Mouse (Mus musculus) T-helper 1 cell (primary cell): Measurements from ENCODE around the gene Gm10666.
"Not testable (repeated sequence)": the region's sequence is repeated elsewhere in the genome, so short reads cannot be mapped to it uniquely, and the experiment has no call there.

Experiments
- in situ Hi-C: fragments of 300-600 bp; cut with MboI, MseI; formaldehyde crosslinking; loops from one replicate; pipeline ENCODE4 v1.15.1; 2025; ENCODE audit warnings: high pct_unique_total_duplicates

Gm10666 gene

DNA sequence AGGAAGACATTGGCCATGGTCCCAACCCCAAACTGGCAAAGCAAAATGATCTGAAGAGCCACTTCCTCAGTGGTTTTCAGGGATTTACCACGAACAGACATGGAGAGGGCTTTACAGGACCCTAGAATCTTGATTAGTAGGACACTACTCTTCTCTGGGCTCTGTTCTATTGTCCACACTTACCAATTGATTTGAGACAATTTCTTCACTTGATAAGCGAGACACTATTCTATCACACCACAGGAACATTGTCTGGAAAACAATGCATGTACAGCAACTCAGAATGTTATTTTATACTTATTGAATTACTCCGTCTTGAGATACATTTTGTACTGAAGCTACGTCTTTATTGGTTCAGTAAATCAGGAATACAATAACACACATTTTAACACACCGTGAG is at the start of gene Gm10666:
Gene Gm10666 (minus strand): TSS at position 101 of the 400 bp plus-strand sequence.
- in situ Hi-C loops: loop anchor here (5.0 to 25.0 kb wide), 2 partner anchors 1322 to 1997 kb away; partner anchors contain the start of genes Vmn1r114 and Vmn1r93

DNA sequence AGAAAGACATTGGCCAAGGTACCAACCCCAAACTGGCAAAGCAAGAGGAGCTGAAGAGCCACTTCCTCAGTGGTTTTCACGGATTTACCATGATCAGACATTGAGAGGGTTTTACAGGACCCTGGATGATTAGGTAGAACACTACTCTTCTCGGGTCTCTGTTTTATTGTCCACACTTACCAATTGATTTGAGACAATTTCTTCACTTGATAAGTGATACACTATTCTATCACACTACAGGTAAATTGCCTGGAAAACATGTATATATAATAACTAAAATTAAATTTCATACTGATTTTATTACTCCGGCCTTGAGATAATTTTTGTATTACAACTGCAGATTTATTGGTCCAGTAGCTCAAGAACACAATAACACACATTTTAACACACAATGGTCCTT is 29.4 kb upstream of the Gm10666 start, which contains the start of gene Vmn1r142:
Gene Vmn1r142 (minus strand): TSS at position 101 of the 400 bp plus-strand sequence.
- in situ Hi-C loops: not testable (repeated sequence)

DNA sequence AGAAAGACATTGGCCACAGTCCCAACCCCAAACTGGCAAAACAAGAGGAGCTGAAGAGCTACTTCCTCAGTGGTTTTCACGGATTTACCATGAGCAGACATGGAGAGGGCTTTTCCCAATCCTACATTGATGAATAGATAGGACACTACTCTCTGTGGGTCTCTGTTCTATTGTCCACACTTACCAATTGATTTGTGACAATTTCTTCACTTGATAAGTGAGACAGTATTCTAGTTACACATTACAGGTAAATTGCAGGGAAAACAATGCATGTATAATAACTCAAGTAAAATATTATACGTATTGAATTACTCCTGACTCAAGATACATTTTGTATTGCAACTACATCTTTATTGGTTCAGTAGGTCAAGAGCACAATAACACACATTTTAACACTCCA is 16.4 kb downstream of the Gm10666 start, which contains the start of gene Gm16451:
Gene Gm16451 (minus strand): TSS at position 101 of the 400 bp plus-strand sequence.
- in situ Hi-C loops: not testable (repeated sequence)
